Mouse (Mus musculus): ENCODE results near the gene Emc10.

DNA sequence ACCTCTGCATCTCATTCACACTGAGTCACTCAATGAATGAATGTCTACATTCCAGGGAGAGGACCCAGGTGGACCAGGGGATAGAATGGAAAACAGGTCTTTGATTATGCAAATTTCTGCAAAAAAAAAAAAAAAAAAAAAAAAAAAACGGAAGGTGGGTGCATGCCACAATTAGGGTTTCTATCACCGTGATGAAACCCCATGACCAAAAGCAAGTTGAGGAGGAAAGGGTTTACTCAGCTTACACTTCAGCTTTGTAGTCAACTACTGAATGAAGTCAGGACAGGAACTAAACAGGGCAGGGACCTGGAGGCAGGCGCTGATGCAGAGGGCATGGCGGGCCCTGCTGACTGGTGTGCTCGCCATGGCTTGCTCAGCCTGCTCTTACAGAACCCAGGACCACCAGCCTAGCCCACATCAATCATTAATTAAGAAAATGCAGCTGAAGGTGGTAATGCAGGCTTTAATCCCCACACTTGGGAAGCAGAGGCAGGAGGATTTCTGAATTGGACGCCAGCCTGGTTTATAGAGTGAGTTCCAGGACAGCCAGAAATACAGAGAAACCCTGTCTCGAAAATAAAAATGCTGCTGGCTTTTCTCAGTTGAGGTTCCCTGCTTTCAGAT lies 10.6 kb downstream of the Emc10 start:
- TF ChIP-seq POLR2A (IDR thresholded peaks at IDR 0.05; ENCODE audit: borderline replicate concordance, extremely low read depth, insufficient read depth, insufficient read length, poor library complexity, severe bottlenecking) (no peak), CTCF (IDR thresholded peaks at IDR 0.05; ENCODE audit: borderline replicate concordance, extremely low read depth, insufficient read depth, insufficient read length) (no peak)
